Mouse (Mus musculus) intestine, embryonic 16.5 days (tissue): ENCODE results near the gene Slc12a7. TPM values are rescaled to one million over a fixed set of nuclear protein-coding genes. Genes with fewer than 3 reads are reported as not detected.

Source experiments
- ATAC-seq: fragments of 200-750 bp; cut with Nextera tagmentation; 2 replicates; pipeline ENCODE4 v1.8.0; 2017; ENCODE audit warnings: moderate TSS enrichment, moderate library complexity
- H3K27ac ChIP-seq: fragments of 300-500 bp; sonication (generic); 2 replicates; pipeline ENCODE4 v1.5.1; 2014; ENCODE audit warnings: mild to moderate bottlenecking, low read length
- H3K27me3 ChIP-seq: fragments of 300-500 bp; sonication (generic); replicated peaks from 2 replicates; pipeline ENCODE4 v1.6.1; 2014; ENCODE audit warnings: low read length, control low read depth, mixed read lengths; ENCODE audit not compliant: control insufficient read depth, insufficient read depth
- H3K36me3 ChIP-seq: fragments of 300-500 bp; sonication (generic); 2 replicates; pipeline ENCODE4 v1.6.1; 2014; ENCODE audit warnings: low read length, control low read depth; ENCODE audit not compliant: control insufficient read depth, insufficient read depth
- H3K4me1 ChIP-seq: fragments of 300-500 bp; sonication (generic); 2 replicates; pipeline ENCODE4 v1.6.1; 2014; ENCODE audit warnings: low read length, control low read depth, mixed read lengths; ENCODE audit not compliant: control insufficient read depth, insufficient read depth
- H3K4me2 ChIP-seq: fragments of 300-500 bp; sonication (generic); 2 replicates; pipeline ENCODE4 v1.6.1; 2014; ENCODE audit warnings: low read depth, low read length, control low read depth
- H3K4me3 ChIP-seq: fragments of 300-500 bp; sonication (generic); 2 replicates; pipeline ENCODE4 v1.5.1; 2014; ENCODE audit warnings: mild to moderate bottlenecking, low read length
- H3K9ac ChIP-seq: fragments of 300-500 bp; sonication (generic); 2 replicates; pipeline ENCODE4 v1.6.1; 2014; ENCODE audit warnings: low read depth, low read length
- H3K9me3 ChIP-seq: fragments of 300-500 bp; sonication (generic); 2 replicates; pipeline ENCODE4 v1.6.1; 2016; ENCODE audit warnings: low read length, control low read depth; ENCODE audit not compliant: control insufficient read depth
- WGBS: fragments of 180-500 bp; shearing (Covaris S2); extraction: QIAGEN DNeasy Blood & Tissue Kit; methylation state at CpG from one replicate; pipeline ENCODE4 v1.1.7; 2014; 5-methylcytosine and 5-hydroxymethylcytosine counted together
- polyA plus RNA-seq: library from polyadenylated mRNA; unstranded; fragments of >200 nt; fragmentation: Nextera tagmentation; extraction: Ambion mirVana; gene quantifications from 2 replicates; pipeline ENCODE4 v1.2.1, GENCODE M21; 2015

Slc12a7 gene
- polyA plus RNA-seq, 1 experiment from 2014 or later: 28.7 TPM

DNA sequence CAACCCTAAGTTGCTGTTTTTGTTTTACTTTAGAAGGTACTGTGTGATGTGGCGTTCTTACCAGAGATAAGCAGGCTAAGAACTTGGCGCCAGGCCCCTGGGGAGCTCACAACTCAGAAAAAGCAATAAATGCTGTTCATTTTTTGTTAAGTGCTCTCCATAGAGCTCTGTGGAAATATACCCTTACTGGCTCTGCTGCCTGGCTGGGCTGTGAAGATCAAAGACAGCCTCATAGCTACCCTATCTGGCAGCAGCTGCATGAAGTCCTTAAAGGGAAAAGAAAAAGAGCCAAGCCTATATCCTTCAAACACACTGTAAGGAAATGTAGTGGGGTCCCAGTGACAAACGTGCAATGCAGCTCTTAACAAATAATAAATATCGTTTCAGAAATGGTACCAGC, 102.9 kb downstream of the Slc12a7 start:
- no peaks in the 10 kb centered on the region for H3K9me3 ChIP-seq
- WGBS: 38% methylated on average over 4 of the region's 4 CpGs
- no peak overlapping the region for H3K27ac ChIP-seq
- no peak overlapping the region for H3K4me3 ChIP-seq
- H3K4me1 ChIP-seq: peaks cover 4% of the 10 kb centered on the region; the same call in 1 of the 2 replicates
- ATAC-seq: no peak
- no peak overlapping the region for H3K4me2 ChIP-seq
- no peaks in the 10 kb centered on the region for H3K36me3 ChIP-seq
- H3K27me3 ChIP-seq: no peaks in the 10 kb centered on the region
- H3K9ac ChIP-seq: no peak overlapping the region

DNA sequence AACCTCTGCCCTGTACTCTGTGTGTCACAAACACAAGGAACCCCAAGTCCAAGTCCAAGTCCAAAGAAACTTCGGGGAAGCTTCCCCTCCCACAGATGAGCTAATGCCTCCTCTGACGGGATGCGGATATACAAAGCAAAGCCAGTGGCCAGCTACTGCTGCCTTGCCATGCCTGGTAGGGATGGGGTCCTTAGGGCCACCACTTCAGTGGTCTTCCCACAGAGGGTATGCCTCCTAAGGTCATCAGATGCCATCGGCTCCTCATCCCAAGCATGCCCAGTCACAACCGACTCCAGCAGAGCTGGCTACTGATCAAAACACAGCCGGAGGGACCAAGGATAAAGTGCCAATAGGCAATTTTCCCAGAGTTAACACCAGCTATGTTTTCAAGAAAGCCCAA, 103.6 kb downstream of the Slc12a7 start:
- H3K9me3 ChIP-seq: no peaks in the 10 kb centered on the region
- WGBS: 69% methylated on average over 6 of the region's 6 CpGs
- no peak overlapping the region for H3K9ac ChIP-seq

DNA sequence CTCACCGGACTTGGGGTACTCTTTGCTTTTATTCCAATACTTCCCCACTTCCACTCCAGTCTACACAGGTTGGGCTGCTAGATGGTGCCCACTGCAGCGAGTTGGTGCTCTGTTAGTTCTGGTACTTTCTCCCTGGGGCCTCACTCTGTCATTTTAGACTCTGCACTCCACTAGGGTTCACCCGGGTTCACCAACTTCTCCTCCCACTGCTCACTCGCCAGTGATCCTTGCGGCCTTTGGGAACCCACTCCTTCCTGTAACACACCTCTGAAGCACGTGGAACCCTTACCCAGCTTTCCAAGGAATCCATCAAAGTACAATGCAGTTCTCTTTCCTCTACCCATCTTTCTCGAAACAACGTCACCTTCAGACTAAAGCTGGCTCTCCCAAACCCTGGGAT, 104.8 kb downstream of the Slc12a7 start:
- Histone ChIP-seq H3K27ac (no peak overlapping the region), H3K9me3 (no peaks in the 10 kb centered on the region), H3K27me3 (no peaks in the 10 kb centered on the region), H3K9ac (no peak overlapping the region), H3K36me3 (no peaks in the 10 kb centered on the region), H3K4me2 (no peak overlapping the region), H3K4me1 (peaks cover 4% of the 10 kb centered on the region; the same call in 1 of the 2 replicates), H3K4me3 (no peak overlapping the region)
- no peak for ATAC-seq
- 75% methylated on average over 8 of the region's 8 CpGs for WGBS

More for the DNA sequence above, 103.6 kb downstream of the Slc12a7 start:
- Histone ChIP-seq H3K4me2 (no peak overlapping the region), H3K4me3 (no peak overlapping the region), H3K4me1 (peaks cover 4% of the 10 kb centered on the region; the same call in 1 of the 2 replicates), H3K27me3 (no peaks in the 10 kb centered on the region), H3K36me3 (no peaks in the 10 kb centered on the region), H3K27ac (no peak overlapping the region)
- no peak for ATAC-seq

DNA sequence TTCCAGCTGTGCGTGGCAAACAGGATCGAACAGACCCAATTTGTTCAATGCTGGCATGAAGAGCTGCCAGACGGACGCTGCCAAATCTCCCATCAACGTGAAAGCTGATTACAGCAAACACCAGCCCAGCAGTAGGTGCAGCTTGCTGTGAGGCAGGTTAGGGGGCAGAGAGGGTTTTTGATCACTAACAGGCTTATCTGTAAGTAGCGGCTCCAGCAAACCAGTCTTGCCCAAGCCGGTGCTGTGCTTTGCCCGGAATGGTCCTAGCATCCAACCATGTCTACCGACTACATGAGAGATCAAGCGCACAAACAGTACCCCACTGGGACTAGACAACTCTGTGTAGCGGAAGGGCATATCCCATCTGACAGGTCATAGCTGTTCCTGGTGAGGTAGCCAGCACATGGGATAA, 106.2 kb downstream of the Slc12a7 start:
- Histone ChIP-seq H3K4me3 (no peak overlapping the region), H3K9me3 (no peaks in the 10 kb centered on the region), H3K27me3 (no peaks in the 10 kb centered on the region), H3K36me3 (no peaks in the 10 kb centered on the region), H3K4me1 (peaks cover 4% of the 10 kb centered on the region; the same call in 1 of the 2 replicates), H3K9ac (no peak overlapping the region), H3K27ac (no peak overlapping the region), H3K4me2 (no peak overlapping the region)
- ATAC-seq: no peak
- 85% methylated on average over 11 of the region's 11 CpGs for WGBS

DNA sequence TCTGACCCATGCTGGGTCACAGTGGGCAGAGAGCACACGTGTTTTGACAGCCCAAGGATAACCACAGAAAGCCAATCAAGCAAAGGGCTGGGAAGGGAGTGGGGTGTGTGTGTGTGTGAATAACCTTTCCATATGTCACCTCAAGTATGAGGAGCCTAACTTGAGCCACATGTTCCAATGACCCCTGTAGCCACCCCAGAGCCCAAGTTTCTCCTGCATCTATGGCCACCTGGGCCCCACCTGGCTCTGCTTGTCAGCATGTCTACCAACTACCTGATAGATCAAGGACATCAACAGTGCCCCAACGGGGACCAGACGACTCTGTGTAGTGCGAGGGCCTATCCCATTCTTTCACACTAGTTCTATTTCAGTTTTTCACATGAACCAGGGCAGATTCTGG, 106.8 kb downstream of the Slc12a7 start:
- Histone ChIP-seq H3K4me3 (no peak overlapping the region), H3K4me1 (peaks cover 4% of the 10 kb centered on the region; the same call in 1 of the 2 replicates), H3K9me3 (no peaks in the 10 kb centered on the region), H3K9ac (no peak overlapping the region), H3K27ac (no peak overlapping the region), H3K36me3 (no peaks in the 10 kb centered on the region), H3K4me2 (no peak overlapping the region), H3K27me3 (no peaks in the 10 kb centered on the region)
- 83% methylated on average over 4 of the region's 4 CpGs for WGBS
- no peak for ATAC-seq

DNA sequence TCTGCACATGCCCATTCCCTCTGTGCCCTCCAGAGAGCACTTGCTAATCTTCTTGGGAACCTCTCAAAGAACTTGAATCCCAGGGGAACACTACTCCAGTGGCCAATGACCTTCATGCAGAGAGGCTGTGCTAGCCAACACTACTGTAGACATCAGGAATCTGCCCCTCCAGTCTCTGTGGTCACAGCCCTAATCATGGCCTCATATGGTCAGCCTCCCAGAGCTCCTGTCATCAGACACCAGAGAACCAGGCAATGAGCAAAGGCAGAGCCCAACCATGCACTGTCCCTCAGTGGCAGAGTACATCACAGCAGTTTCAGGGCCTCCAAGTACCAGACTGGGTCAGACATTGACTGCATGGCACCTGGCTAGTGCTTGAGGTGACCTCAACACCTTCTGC, 109.8 kb downstream of the Slc12a7 start:
- ATAC-seq: no peak
- peaks cover 18% of the 10 kb centered on the region for H3K27me3 ChIP-seq

DNA sequence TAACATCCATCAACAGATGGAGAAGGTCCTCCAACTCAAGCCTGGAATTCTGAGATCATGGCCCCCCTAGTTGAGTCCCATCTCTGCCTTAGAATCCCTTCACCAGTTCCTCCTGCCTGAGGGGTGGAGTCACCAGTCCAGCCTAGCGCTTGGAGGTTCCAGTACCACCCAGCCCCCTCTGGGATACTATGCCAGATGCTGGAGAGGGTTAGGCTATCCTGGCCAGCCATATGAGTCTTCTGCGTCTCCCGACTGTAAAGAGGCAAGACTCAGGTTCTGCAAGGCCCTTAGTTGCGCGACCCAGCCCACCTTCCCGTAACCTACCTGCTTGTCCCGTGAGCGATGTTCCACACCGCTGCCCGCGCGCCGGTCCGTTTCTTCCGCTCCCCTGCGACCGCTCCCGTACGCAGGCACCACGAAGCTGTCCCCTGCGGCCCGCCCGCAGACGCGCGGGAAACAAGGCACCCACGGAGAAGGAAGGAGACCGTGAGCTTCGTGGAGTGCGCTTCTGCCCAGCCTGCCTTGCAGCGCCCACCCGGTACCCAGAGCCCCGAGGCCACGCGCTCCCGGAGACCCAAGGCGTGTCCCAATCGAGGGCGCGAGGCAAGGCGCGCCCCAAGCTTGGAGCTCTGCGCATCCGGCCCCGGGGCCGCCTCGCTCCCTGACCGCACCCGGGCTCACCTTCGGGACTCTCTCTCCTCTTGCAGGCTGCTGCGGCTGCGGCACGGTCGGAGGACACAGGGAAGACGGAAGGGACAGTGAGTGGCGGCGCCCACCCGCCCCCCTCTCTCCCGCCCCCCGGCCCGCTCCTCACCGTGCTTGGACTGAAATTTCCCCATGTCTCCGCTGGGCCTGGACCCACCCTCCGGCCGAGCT, 113.9 kb downstream of the Slc12a7 start:
- Histone ChIP-seq H3K9me3 (no peaks in the 10 kb centered on the region), H3K27ac (no peak overlapping the region), H3K4me2 (peak overlapping the region; percentile 98), H3K4me1 (peaks cover 6% of the 10 kb centered on the region; the same call in 1 of the 2 replicates), H3K4me3 (peak overlapping the region; percentile 67), H3K9ac (peak overlapping the region; percentile 70), H3K27me3 (peaks cover 21% of the 10 kb centered on the region), H3K36me3 (no peaks in the 10 kb centered on the region)
- peak; percentile 77 for ATAC-seq
- under 1% methylated on average over 65 of the region's 65 CpGs for WGBS

More for the DNA sequence above, 109.8 kb downstream of the Slc12a7 start:
- H3K36me3 ChIP-seq: no peaks in the 10 kb centered on the region
- no peak overlapping the region for H3K27ac ChIP-seq
- no peak overlapping the region for H3K9ac ChIP-seq
- H3K9me3 ChIP-seq: no peaks in the 10 kb centered on the region
- no peak overlapping the region for H3K4me3 ChIP-seq
- H3K4me1 ChIP-seq: peaks cover 5% of the 10 kb centered on the region; the same call in 1 of the 2 replicates
- H3K4me2 ChIP-seq: no peak overlapping the region

DNA sequence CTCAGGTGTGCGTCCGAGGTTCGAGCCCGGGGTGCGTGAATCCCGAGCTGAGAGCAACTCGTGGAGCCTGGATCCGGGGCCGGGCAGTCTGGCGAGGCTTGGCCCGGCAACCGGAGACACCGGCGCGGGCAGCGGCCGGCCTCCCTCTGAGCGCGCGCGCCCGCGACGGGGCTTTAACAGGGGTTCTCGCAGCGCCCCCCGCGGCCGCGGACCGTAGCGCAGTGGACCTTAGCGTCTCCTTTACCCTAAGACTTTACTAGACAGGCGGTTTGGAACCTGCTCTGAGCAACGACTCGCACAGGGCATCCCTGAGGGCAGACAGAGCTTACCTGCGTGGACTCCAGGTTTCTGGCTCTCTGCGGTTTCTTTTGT, 114.6 kb downstream of the Slc12a7 start, which contains the start of gene Nkd2:
TSS of gene Nkd2 (minus strand) at position 167 of the 372 bp plus-strand sequence.
- Histone ChIP-seq H3K36me3 (no peaks in the 10 kb centered on the region), H3K27me3 (peaks cover 21% of the 10 kb centered on the region), H3K4me1 (peaks cover 6% of the 10 kb centered on the region; the same call in 1 of the 2 replicates), H3K4me2 (peak within 1 kb of the TSS; percentile 98), H3K9ac (peak within 1 kb of the TSS; percentile 70), H3K9me3 (no peaks in the 10 kb centered on the region), H3K4me3 (peak within 1 kb of the TSS; percentile 67), H3K27ac (no peak within 1 kb of the TSS)
- peak; percentile 91 for ATAC-seq
- WGBS: under 1% methylated on average over 38 of the region's 38 CpGs
